Mouse (Mus musculus): ENCODE measurements at regions not wholly inside any gene's neighbourhood (a gene's known extent, or its start where the extent isn't known, plus 50 kb on each side); places are given as distances from the start of the nearest gene placed in this dataset.

- ATAC-seq (ENCODE audit: low FRiP score, low read depth) (no peak), DNase-seq (ENCODE audit: low spot score) (no peak)
- Histone ChIP-seq H3K27me3 (ENCODE audit: control insufficient read depth, insufficient read depth, low read length) (no peaks in the 10 kb centered on the region), H3K9me3 (ENCODE audit: control insufficient read depth, low read length) (no peaks in the 10 kb centered on the region), H3K4me3 (replicated peaks; ENCODE audit: low read length) (no peak overlapping the region), H3K27ac (replicated peaks; ENCODE audit: low read depth, low read length) (no peak overlapping the region), H3K36me3 (ENCODE audit: control insufficient read depth, insufficient read depth, low read length) (no peaks in the 10 kb centered on the region), H3K4me1 (ENCODE audit: control insufficient read depth, insufficient read depth, low read length) (no peaks in the 10 kb centered on the region), H3K9ac (ENCODE audit: low read depth, low read length, severe bottlenecking) (no peak overlapping the region), H3K4me2 (replicated peaks; ENCODE audit: low read depth, low read length, severe bottlenecking) (no peak overlapping the region)
- no peak for TF ChIP-seq POLR2A (IDR thresholded peaks at IDR 0.05; ENCODE audit: borderline replicate concordance, extremely low read depth, insufficient read depth, insufficient read length)
- WGBS: 76% methylated on average over 3 of the region's 3 CpGs
These were observed 128.1 kb upstream of the Frmd4a start for GRCm38 (mm10) chr2:3889381-3889780.

DNA sequence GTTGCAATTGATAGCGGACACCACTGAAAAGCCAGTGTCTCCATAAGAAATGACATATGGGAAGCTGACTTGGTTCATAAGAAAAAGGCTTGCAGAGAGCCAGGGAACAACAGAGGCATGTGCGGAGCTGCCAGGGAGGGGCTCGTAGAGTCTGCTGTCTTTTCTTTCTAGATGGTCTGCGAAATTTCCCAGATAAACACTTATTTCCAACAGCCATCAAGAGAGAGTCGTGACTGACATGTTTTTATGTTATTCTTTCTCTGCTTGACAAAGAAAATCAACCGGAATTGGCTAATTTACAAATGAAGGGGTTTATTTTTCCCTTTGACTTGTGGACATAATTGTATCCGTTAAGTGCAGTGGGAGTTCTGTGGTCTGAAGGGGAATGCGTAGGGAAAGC, 127.1 kb upstream of the Frmd4a start:
- Histone ChIP-seq H3K4me1 (ENCODE audit: control insufficient read depth, insufficient read depth, low read length) (no peaks in the 10 kb centered on the region), H3K9ac (ENCODE audit: low read depth, low read length, severe bottlenecking) (no peak overlapping the region), H3K27ac (replicated peaks; ENCODE audit: low read depth, low read length) (no peak overlapping the region), H3K9me3 (ENCODE audit: control insufficient read depth, low read length) (no peaks in the 10 kb centered on the region), H3K4me3 (replicated peaks; ENCODE audit: low read length) (no peak overlapping the region), H3K27me3 (ENCODE audit: control insufficient read depth, insufficient read depth, low read length) (no peaks in the 10 kb centered on the region), H3K4me2 (replicated peaks; ENCODE audit: low read depth, low read length, severe bottlenecking) (no peak overlapping the region), H3K36me3 (ENCODE audit: control insufficient read depth, insufficient read depth, low read length) (no peaks in the 10 kb centered on the region)
- no peak for ATAC-seq (ENCODE audit: low FRiP score, low read depth)
- TF ChIP-seq POLR2A (IDR thresholded peaks at IDR 0.05; ENCODE audit: borderline replicate concordance, extremely low read depth, insufficient read depth, insufficient read length): no peak
- no peak for DNase-seq (ENCODE audit: low spot score)
- WGBS: 60% methylated on average over 8 of the region's 8 CpGs

DNA sequence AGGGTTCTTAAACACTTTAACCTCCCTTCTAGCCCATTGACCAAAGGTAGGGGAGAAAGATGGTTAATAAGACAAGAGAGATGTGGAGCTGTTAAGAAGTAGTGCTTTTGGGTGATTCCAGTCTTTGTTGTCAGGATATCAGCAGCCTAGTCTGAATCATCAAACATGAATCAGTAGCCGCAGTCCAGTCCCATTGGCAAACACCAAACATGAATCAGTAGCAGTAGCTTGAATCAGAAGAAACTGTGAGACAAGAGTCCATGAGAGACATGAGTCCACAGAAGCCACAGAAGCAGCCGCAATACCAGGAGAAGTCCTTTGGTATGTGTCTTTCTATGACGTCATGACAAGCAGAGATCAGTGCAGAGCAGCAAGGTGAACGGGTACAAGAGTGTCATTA, 110.5 kb upstream of the Frmd4a start:
- H3K9ac ChIP-seq (ENCODE audit: low read depth, low read length, severe bottlenecking): no peak overlapping the region
- H3K4me2 ChIP-seq (replicated peaks; ENCODE audit: low read depth, low read length, severe bottlenecking): no peak overlapping the region
- no peaks in the 10 kb centered on the region for H3K27me3 ChIP-seq (ENCODE audit: control insufficient read depth, insufficient read depth, low read length)
- DNase-seq (ENCODE audit: low spot score) (no peak), ATAC-seq (ENCODE audit: low FRiP score, low read depth) (no peak)
- H3K27ac ChIP-seq (replicated peaks; ENCODE audit: low read depth, low read length): no peak overlapping the region
- no peaks in the 10 kb centered on the region for H3K4me1 ChIP-seq (ENCODE audit: control insufficient read depth, insufficient read depth, low read length)
- no peak overlapping the region for H3K4me3 ChIP-seq (replicated peaks; ENCODE audit: low read length)
- WGBS: 91% methylated on average over 4 of the region's 4 CpGs
- H3K9me3 ChIP-seq (ENCODE audit: control insufficient read depth, low read length): no peaks in the 10 kb centered on the region
- H3K36me3 ChIP-seq (ENCODE audit: control insufficient read depth, insufficient read depth, low read length): no peaks in the 10 kb centered on the region
- no peak for TF ChIP-seq POLR2A (IDR thresholded peaks at IDR 0.05; ENCODE audit: borderline replicate concordance, extremely low read depth, insufficient read depth, insufficient read length)

- Histone ChIP-seq H3K4me2 (replicated peaks; ENCODE audit: low read depth, low read length, severe bottlenecking) (no peak overlapping the region), H3K4me1 (ENCODE audit: control insufficient read depth, insufficient read depth, low read length) (no peaks in the 10 kb centered on the region), H3K9me3 (ENCODE audit: control insufficient read depth, low read length) (no peaks in the 10 kb centered on the region), H3K27ac (replicated peaks; ENCODE audit: low read depth, low read length) (no peak overlapping the region), H3K9ac (ENCODE audit: low read depth, low read length, severe bottlenecking) (no peak overlapping the region), H3K36me3 (ENCODE audit: control insufficient read depth, insufficient read depth, low read length) (no peaks in the 10 kb centered on the region), H3K27me3 (ENCODE audit: control insufficient read depth, insufficient read depth, low read length) (no peaks in the 10 kb centered on the region), H3K4me3 (replicated peaks; ENCODE audit: low read length) (no peak overlapping the region)
- ATAC-seq (ENCODE audit: low FRiP score, low read depth) (no peak), DNase-seq (ENCODE audit: low spot score) (no peak)
- no peak for TF ChIP-seq POLR2A (IDR thresholded peaks at IDR 0.05; ENCODE audit: borderline replicate concordance, extremely low read depth, insufficient read depth, insufficient read length)
- 56% methylated on average over 3 of the region's 3 CpGs for WGBS
These were observed 109.3 kb upstream of the Frmd4a start for GRCm38 (mm10) chr2:3908192-3908591.

DNA sequence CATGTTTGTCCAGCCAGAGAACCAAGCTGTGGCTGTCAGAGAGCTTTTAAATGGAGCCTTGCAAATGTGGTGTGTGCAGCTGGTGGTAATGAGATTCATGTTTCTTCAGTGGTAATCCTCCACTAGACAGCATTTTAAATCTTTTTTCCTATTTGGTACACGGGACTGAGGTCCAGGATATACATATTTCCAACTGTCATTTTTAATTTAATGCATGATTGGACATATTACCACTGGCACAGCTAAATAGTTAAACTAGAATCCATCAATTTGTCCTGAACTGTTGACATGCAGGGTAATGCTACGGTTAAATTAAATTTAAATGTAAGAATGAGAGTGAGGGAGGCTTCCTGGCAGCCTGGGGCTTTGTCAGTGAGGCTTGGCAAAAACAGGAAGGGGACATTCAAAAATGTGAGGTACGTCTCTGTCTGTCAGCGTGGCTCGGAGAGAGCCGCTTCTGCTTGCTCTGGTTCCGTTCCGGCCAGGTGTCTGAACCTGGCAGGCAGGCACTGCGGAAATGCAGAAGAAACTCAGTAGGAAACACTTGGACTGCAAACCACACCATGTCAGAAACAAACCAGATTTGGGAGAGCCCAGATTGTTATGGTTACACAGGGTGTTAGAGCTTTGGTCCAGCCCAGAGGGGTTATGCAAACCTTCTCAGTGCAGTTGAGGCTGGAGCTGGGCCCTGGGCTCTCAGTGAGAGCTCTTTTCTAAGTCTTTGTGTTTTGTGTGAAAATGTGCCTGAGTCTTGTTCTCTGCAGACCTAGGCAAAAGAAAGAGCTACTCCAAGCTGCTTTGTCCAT, 107.2 kb upstream of the Frmd4a start:
- no peak overlapping the region for H3K4me2 ChIP-seq (replicated peaks; ENCODE audit: low read depth, low read length, severe bottlenecking)
- no peaks in the 10 kb centered on the region for H3K9me3 ChIP-seq (ENCODE audit: control insufficient read depth, low read length)
- no peak for ATAC-seq (ENCODE audit: low FRiP score, low read depth)
- 65% methylated on average over 9 of the region's 9 CpGs for whole genome bisulfite sequencing
- no peaks in the 10 kb centered on the region for H3K27me3 ChIP-seq (ENCODE audit: control insufficient read depth, insufficient read depth, low read length)
- TF ChIP-seq POLR2A (IDR thresholded peaks at IDR 0.05; ENCODE audit: borderline replicate concordance, extremely low read depth, insufficient read depth, insufficient read length): no peak
- no peak overlapping the region for H3K4me3 ChIP-seq (replicated peaks; ENCODE audit: low read length)
- H3K9ac ChIP-seq (ENCODE audit: low read depth, low read length, severe bottlenecking): no peak overlapping the region
- DNase-seq (ENCODE audit: low spot score): no peak
- no peak overlapping the region for H3K27ac ChIP-seq (replicated peaks; ENCODE audit: low read depth, low read length)
- no peaks in the 10 kb centered on the region for H3K4me1 ChIP-seq (ENCODE audit: control insufficient read depth, insufficient read depth, low read length)
- H3K36me3 ChIP-seq (ENCODE audit: control insufficient read depth, insufficient read depth, low read length): no peaks in the 10 kb centered on the region

Data from limb, embryonic 14.5 days (tissue).